Mouse (Mus musculus) olfactory bulb, adult 2 months (tissue): ENCODE measurements at regions not wholly inside any gene's neighbourhood (a gene's known extent, or its start where the extent isn't known, plus 50 kb on each side); places are given as distances from the start of the nearest gene placed in this dataset.

Experiments
- H3K27ac ChIP-seq: fragments of 200-500 bp; 2 replicates; pipeline ENCODE4 v1.5.1; 2012; ENCODE audit warnings: low read depth, low read length; ENCODE audit not compliant: insufficient read depth
- H3K4me1 ChIP-seq: fragments of 200-500 bp; 2 replicates; pipeline ENCODE4 v1.6.1; 2012; ENCODE audit warnings: low read length; ENCODE audit not compliant: control insufficient read depth, insufficient read depth
- H3K4me3 ChIP-seq: fragments of 200-500 bp; 2 replicates; pipeline ENCODE4 v1.5.1; 2012; ENCODE audit warnings: mild to moderate bottlenecking, low read depth, low read length, moderate library complexity; ENCODE audit not compliant: insufficient read depth
- CTCF ChIP-seq: fragments of 200-500 bp; IDR thresholded peaks from 2 replicates; pipeline ENCODE4 v1.5.1; 2012; ENCODE audit warnings: low read depth, mild to moderate bottlenecking, low read length, moderate library complexity; ENCODE audit not compliant: insufficient read depth
- POLR2A ChIP-seq: fragments of 200-500 bp; IDR thresholded peaks from 2 replicates; pipeline ENCODE4 v1.6.1; 2012; ENCODE audit warnings: mild to moderate bottlenecking, low read depth, low read length, moderate library complexity; ENCODE audit not compliant: insufficient read depth
- WGBS: fragments of 180-500 bp; shearing (Covaris S2); methylation state at CpG from one replicate; pipeline ENCODE4 v1.1.7; 2018; 5-methylcytosine and 5-hydroxymethylcytosine counted together

GRCm38 (mm10) chr2:7840612-7841011 is 331.2 kb upstream of the Celf2 start:
- no peaks in the 10 kb centered on the region for H3K4me1 ChIP-seq
- no peak overlapping the region for H3K4me3 ChIP-seq
- WGBS, result 17% methylated on average over 1 of the region's 1 CpGs
- H3K27ac ChIP-seq, result no peak overlapping the region
- TF ChIP-seq POLR2A (no peak), CTCF (no peak)

GRCm38 (mm10) chr2:7837877-7838276 is 328.5 kb upstream of the Celf2 start:
- H3K4me1 ChIP-seq, result no peaks in the 10 kb centered on the region
- no peak overlapping the region for H3K4me3 ChIP-seq
- H3K27ac ChIP-seq, result peak overlapping the region; percentile 68
- WGBS, result 59% methylated on average over 3 of the region's 3 CpGs
- TF ChIP-seq POLR2A (no peak), CTCF (no peak)

GRCm38 (mm10) chr2:7831239-7831638 is 321.9 kb upstream of the Celf2 start:
- no peak for TF ChIP-seq CTCF
- TF ChIP-seq POLR2A, result no peak
- 86% methylated on average over 4 of the region's 4 CpGs for WGBS

GRCm38 (mm10) chr2:7826272-7826671 is 316.9 kb upstream of the Celf2 start:
- Histone ChIP-seq H3K27ac (peak overlapping the region; percentile 62), H3K4me1 (0 out of 2 replicates have a peak, but pooled peaks cover 2% of the 10 kb centered on the region), H3K4me3 (no peak overlapping the region)
- 54% methylated on average over 7 of the region's 7 CpGs for WGBS
- no peak for TF ChIP-seq POLR2A
- no peak for TF ChIP-seq CTCF

More at GRCm38 (mm10) chr2:7831239-7831638, 321.9 kb upstream of the Celf2 start:
- Histone ChIP-seq H3K4me3 (no peak overlapping the region), H3K4me1 (0 out of 2 replicates have a peak, but pooled peaks cover 2% of the 10 kb centered on the region), H3K27ac (no peak overlapping the region)

- Histone ChIP-seq H3K27ac (no peak overlapping the region), H3K4me3 (no peak overlapping the region), H3K4me1 (no peaks in the 10 kb centered on the region)
- WGBS, result 82% methylated on average over 2 of the region's 2 CpGs
- no peak for TF ChIP-seq CTCF
- no peak for TF ChIP-seq POLR2A
These were observed 287.1 kb upstream of the Celf2 start for GRCm38 (mm10) chr2:7796415-7796814.

GRCm38 (mm10) chr2:7792456-7793145 is 283.2 kb upstream of the Celf2 start:
- Histone ChIP-seq H3K4me3 (no peak overlapping the region), H3K27ac (no peak overlapping the region), H3K4me1 (no peaks in the 10 kb centered on the region)
- 86% methylated on average over 2 of the region's 2 CpGs for WGBS
- TF ChIP-seq CTCF, result no peak
- no peak for TF ChIP-seq POLR2A

GRCm38 (mm10) chr2:7778610-7779009 is 269.2 kb upstream of the Celf2 start:
- WGBS, result 16% methylated on average over 2 of the region's 2 CpGs
- no peak for TF ChIP-seq POLR2A
- TF ChIP-seq CTCF, result no peak

GRCm38 (mm10) chr2:7734097-7734730 is 224.9 kb upstream of the Celf2 start:
- Histone ChIP-seq H3K27ac (no peak overlapping the region), H3K4me1 (peaks cover 3% of the 10 kb centered on the region; the same call in 1 of the 2 replicates), H3K4me3 (no peak overlapping the region)
- TF ChIP-seq CTCF, result no peak
- TF ChIP-seq POLR2A, result no peak
- 33% methylated on average over 8 of the region's 8 CpGs for WGBS

More at GRCm38 (mm10) chr2:7778610-7779009, 269.2 kb upstream of the Celf2 start:
- Histone ChIP-seq H3K27ac (no peak overlapping the region), H3K4me3 (no peak overlapping the region), H3K4me1 (no peaks in the 10 kb centered on the region)

- TF ChIP-seq POLR2A (no peak), CTCF (no peak)
- Histone ChIP-seq H3K27ac (no peak overlapping the region), H3K4me1 (peaks cover 3% of the 10 kb centered on the region; the same call in 1 of the 2 replicates), H3K4me3 (no peak overlapping the region)
- 94% methylated on average over 1 of the region's 1 CpGs for WGBS
These were observed 221.6 kb upstream of the Celf2 start for GRCm38 (mm10) chr2:7730960-7731359.
